Mouse (Mus musculus): ENCODE measurements around the gene 1700080O16Rik.

- TF ChIP-seq POLR2A (IDR thresholded peaks at IDR 0.05; ENCODE audit: borderline replicate concordance, extremely low read depth, low read depth, low read length): no peak
- TF ChIP-seq CTCF (IDR thresholded peaks at IDR 0.05; ENCODE audit: insufficient read depth, low read length): no peak
Measured at GRCm38 (mm10) chrX:51974618-51975017, 2.0 kb upstream of the 1700080O16Rik start.

Measured in lung, adult 2 months (tissue).